Mouse (Mus musculus) gastrocnemius, adult 2 months (tissue): ENCODE data around the gene Psg21. TPM values are rescaled to one million over a fixed set of nuclear protein-coding genes. Genes with fewer than 3 reads are reported as not detected.
"Not testable (repeated sequence)": the region's sequence is repeated elsewhere in the genome, so short reads cannot be mapped to it uniquely, and the experiment has no call there.

Experiments
- DNase-seq: peaks from one replicate; pipeline ENCODE4 v3.0.0; 2022
- H3K27ac ChIP-seq: fragments of 200-600 bp; 2 replicates; pipeline ENCODE4 v1.8.1; 2022; ENCODE audit warnings: mild to moderate bottlenecking
- H3K4me3 ChIP-seq: fragments of 200-600 bp; 2 replicates; pipeline ENCODE4 v1.8.1; 2022; ENCODE audit warnings: mild to moderate bottlenecking, moderate library complexity
- CTCF ChIP-seq: fragments of 200-600 bp; IDR thresholded peaks from 2 replicates; pipeline ENCODE4 v1.8.1; 2022; ENCODE audit warnings: antibody characterized with exemption, mild to moderate bottlenecking, moderate library complexity
- intact Hi-C: fragments of 180-260 bp; cut with DNase I; formaldehyde crosslinking; loops from one replicate; pipeline ENCODE4 v1.15.1; 2025
- long read RNA-seq, 2 experiments: library from polyadenylated mRNA; stranded (forward); transcript quantifications; one replicate each; pipeline ENCODE4 v2.0.0; 2021
- total RNA-seq, 2 experiments: library from RNA; stranded (reverse); gene quantifications; 2 replicates each; pipeline ENCODE4 v1.2.3; 2021

Gene Psg21
- total RNA-seq, result not detected
- long read RNA-seq, experiment 1, result 0 reads
- long read RNA-seq, experiment 2, result 0 reads

DNA sequence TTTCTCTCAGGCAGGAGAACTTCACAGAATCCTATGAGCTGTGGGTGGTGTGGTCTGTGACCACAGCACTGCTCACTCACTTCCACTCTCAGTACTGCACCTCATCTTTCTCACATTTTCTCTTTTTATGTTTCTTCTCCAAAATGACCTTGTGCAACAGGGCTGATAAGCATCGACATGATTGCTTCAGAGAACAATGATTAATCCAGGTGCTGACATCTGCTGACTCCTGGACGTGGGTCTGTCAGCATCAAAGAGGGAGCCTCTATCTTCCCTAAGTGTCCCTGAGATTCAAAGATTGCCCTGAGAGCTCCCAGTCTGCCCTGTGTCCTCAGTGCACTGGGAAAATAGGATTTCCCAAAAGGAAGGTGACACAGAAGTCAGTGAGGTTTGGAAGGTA, at the start of gene Psg21:
TSS of gene Psg21 (minus strand) at position 101 of the 400 bp plus-strand sequence.
- DNase-seq, intact Hi-C loops, H3K27ac ChIP-seq, H3K4me3 ChIP-seq: not testable (repeated sequence)

DNA sequence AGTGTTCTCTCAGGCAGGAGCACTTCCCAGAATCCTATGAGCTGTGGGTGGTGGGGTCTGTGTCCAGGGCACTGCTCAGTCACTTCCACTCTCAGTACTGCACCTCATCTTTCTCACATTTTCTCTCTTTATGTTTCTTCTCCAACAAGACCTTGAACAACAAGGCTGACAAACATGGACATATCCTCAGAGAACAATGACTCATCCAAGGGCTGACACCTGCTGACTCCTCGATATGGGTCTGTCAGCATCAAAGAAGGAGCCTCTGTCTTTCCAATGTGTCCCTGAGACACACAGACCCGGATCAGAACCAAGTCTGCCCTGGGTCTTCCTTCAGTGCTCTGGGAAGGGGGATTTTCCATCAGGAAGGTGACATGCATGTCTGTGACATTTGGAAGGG, 29.6 kb upstream of the Psg21 start, which contains the start of gene Psg20:
TSS of gene Psg20 (minus strand) at position 101 of the 400 bp plus-strand sequence.
- no peak within 1 kb of the TSS for H3K4me3 ChIP-seq
- no peak for DNase-seq
- intact Hi-C loops, result no loop called here
- TF ChIP-seq CTCF, result no peak
- no peak within 1 kb of the TSS for H3K27ac ChIP-seq

DNA sequence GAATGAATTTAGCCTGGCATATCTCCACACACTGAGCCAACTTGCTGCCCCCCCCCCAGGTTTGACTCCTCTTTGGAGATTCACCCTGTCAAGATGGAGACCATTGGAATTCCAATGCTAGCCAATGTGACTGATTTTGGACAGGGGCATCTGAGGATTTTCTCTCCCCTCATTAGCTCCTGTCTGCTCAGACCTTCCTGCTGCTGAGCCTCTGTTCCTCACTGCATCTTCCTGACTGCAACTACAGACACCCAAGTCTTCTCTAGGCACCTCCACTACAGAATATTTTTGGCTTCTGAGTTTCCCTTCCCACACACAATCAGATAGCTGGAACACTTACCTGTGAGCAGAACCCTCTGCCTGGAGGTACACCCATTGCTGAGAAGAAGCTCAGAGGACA, 29.1 kb upstream of the Psg21 start:
- intact Hi-C loops, result no loop called here

DNA sequence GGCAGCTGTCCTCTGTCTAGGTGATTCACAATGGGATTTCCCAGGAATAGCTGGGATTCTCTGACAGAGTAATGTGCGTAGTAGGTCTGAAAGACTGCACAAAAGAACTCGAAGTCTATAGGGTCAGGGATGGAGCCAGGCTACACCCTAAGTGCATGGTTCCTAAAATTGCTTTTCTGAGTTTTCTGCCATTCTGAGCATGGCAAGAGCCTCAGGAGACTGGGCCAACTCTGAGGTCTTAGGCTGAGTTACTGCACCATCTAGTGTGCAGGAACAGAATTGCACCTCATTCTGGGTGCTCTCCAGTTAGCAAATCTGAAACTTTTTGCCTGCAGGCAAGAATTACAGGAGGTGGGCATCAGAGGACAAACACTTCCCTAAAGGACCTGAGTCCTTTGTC, 23.2 kb upstream of the Psg21 start:
- DNase-seq, result no peak
- intact Hi-C loops, result no loop called here
- Histone ChIP-seq H3K27ac (no peak overlapping the region), H3K4me3 (no peak overlapping the region)
- peak; percentile 56 for TF ChIP-seq CTCF

More for the DNA sequence above, 29.1 kb upstream of the Psg21 start:
- Histone ChIP-seq H3K27ac (no peak overlapping the region), H3K4me3 (no peak overlapping the region)
- TF ChIP-seq CTCF, result no peak
- no peak for DNase-seq

DNA sequence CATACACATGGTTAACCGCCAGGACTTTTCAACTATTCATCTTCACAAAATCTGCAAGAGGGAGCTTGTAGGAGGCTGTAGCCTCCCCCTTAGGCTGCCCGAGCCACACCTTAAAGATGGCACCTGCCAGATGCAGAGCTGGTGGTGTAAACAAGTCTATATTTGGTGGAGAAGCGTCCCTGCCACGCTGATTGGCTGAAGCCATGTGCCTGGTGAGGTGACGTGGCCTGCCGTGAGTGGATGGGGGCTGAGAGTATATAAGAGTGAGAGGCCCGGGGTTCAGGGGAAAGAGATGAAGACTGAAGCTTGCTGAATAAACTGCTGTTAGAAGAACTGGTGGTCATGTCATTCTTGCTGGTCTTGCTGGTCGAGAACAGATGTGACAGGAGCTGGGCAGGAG, 29.6 kb downstream of the Psg21 start:
- H3K4me3 ChIP-seq, DNase-seq, intact Hi-C loops, H3K27ac ChIP-seq: not testable (repeated sequence)

DNA sequence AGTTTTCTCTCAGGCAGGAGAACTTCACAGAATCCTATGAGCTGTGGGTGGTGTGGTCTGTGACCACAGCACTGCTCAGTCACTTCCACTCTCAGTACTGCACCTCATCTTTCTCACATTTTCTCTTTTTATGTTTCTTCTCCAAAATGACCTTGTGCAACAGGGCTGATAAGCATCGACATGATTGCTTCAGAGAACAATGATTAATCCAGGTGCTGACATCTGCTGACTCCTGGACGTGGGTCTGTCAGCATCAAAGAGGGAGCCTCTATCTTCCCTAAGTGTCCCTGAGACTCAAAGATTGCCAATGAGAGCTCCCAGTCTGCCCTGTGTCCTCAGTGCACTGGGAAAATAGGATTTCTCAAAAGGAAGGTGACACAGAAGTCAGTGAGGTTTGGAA, 40.1 kb downstream of the Psg21 start, which contains the start of gene Psg23:
TSS of gene Psg23 (minus strand) at position 101 of the 400 bp plus-strand sequence.
- intact Hi-C loops, H3K4me3 ChIP-seq, DNase-seq, H3K27ac ChIP-seq: not testable (repeated sequence)

Other genes with a start within 250 kb of the Psg21 start
- gene Psg28, start 224.7 kb downstream of the Psg21 start, total RNA-seq, result not detected
- gene Psg26, start 172.5 kb downstream of the Psg21 start, total RNA-seq, result not detected
- gene Psg25, start 124.5 kb downstream of the Psg21 start, total RNA-seq, result not detected
- not detected for gene Psg27, start 89.4 kb downstream of the Psg21 start, total RNA-seq
- not detected for gene Psg23, start 40.2 kb downstream of the Psg21 start, total RNA-seq
- gene Psg20, start 29.5 kb upstream of the Psg21 start, total RNA-seq, result not detected
- not detected for gene Psg22, start 61.4 kb upstream of the Psg21 start, total RNA-seq
- not detected for gene Psg19, start 141.8 kb upstream of the Psg21 start, total RNA-seq
- gene Psg17, start 164.9 kb upstream of the Psg21 start, total RNA-seq, result not detected
- gene Mill2, start 183.2 kb upstream of the Psg21 start, total RNA-seq, result 1 to 10 TPM; 2.4 to 4.0 TPM
- not detected for gene Pglyrp1, start 214.6 kb upstream of the Psg21 start, total RNA-seq